ENCODE assay signal across 12 mouse cellular contexts in the genomic region with DNA sequence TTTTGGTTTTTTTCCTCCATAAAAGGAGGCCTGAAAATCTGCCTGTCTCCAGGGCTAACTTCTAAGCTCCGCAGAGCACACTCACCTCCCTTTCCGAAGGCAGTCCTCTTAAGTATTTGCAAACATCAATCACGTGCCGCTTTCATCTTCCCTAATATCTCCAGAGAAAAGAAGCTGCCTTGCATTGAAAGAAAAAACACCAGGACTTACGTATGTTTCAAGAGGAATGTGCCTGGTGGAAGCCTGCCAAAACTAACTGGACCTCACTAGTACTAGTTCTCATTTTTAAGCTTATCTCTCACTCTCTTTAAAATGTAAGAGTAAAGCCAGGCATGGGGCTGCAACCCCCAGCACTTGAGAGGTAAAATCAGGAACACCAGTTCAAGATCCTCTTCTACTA. TPM values are rescaled to one million over a fixed set of nuclear protein-coding genes. Genes with fewer than 3 reads are reported as not detected.
DNase-seq lines count a peak whose midpoint lies in the region; ATAC-seq lines count a peak whose summit lies in the region.
"Had no signal": no experiment of that assay in that cellular context is flagged by ENCODE, and none has a peak within 500 bp of the region (broad histone marks: within the 10 kb centered on the region; RNA-seq: fewer than 3 reads in every experiment).

No protein-coding gene starts in this region.

- H3K4me1 ChIP-seq in heart, embryonic 10.5 days, result peaks cover 27% of the 10 kb centered on the region
- H3K4me1 ChIP-seq: forebrain, embryonic 12.5 days had no signal

- H3K4me3 ChIP-seq in heart, embryonic 10.5 days, result no peak overlapping the region
- H3K4me3 ChIP-seq: forebrain, embryonic 12.5 days had no signal

- 34% methylated on average over 5 of the region's 5 CpGs for WGBS in heart, embryonic 10.5 days

- ATAC-seq in megakaryocyte progenitor cell, adult 5-6 weeks (replicated peaks; ENCODE audit: poor library complexity), result no peak
- ATAC-seq: CD4-positive, CD25-positive, alpha-beta regulatory T cell, adult 4 months had no signal

- no peaks in the 10 kb centered on the region for H3K9me3 ChIP-seq in heart, embryonic 10.5 days
- H3K9me3 ChIP-seq: forebrain, embryonic 12.5 days had no signal

- intact Hi-C loops in heart, postnatal 36 days (cut with DNase I), result no loop called here

- no peaks in the 10 kb centered on the region for H3K27me3 ChIP-seq in heart, embryonic 10.5 days (ENCODE audit: insufficient read depth, poor library complexity, severe bottlenecking)
- H3K27me3 ChIP-seq: forebrain, embryonic 12.5 days had no signal

- H3K27ac ChIP-seq in heart, embryonic 10.5 days, result peak overlapping the region; percentile 72
- H3K27ac ChIP-seq: forebrain, embryonic 12.5 days had no signal

- DNase-seq in heart, embryonic 10.5 days (ENCODE audit: low spot score), result no peak
- DNase-seq in heart, postnatal 36 days, result no peak
- DNase-seq in kidney, postnatal 14 days, result peak; percentile 27
- DNase-seq in kidney, adult 11 months, result no peak
- peak; percentile 15 for DNase-seq in brain, adult 2 months (ENCODE audit: low read depth, low spot score)
- DNase-seq in lung, postnatal 14 days, result peak; percentile 22
- DNase-seq in left cerebral cortex, adult 8-10 months (ENCODE audit: low spot score in 2 of 2), result no peak
- DNase-seq: gastrocnemius, postnatal 36 days; right cerebral cortex, adult 18-20 months had no signal

- peaks cover 4% of the 10 kb centered on the region; the same call in 1 of the 2 replicates for H3K36me3 ChIP-seq in heart, embryonic 10.5 days
- H3K36me3 ChIP-seq: forebrain, embryonic 12.5 days had no signal

RNA-seq across cellular contexts. Expression of a gene that starts 59.4 kb away (rescaled TPM):
- polyA plus RNA-seq in heart, embryonic 10.5 days (2016; fragmentation: Nextera tagmentation; extraction: Ambion mirVana), result 49.6 and 60.0 TPM in 2 replicates
- 10 to 100 TPM; 21.8 to 26.0 TPM for total RNA-seq in heart, postnatal 36 days (2021)
- 10 to 100 TPM; 17.3 to 20.6 (median 19.8) TPM for total RNA-seq in left cerebral cortex, adult 8-10 months (2022)
- 0.12 and 0.59 TPM in 2 replicates for total RNA-seq in megakaryocyte progenitor cell, adult 5-6 weeks (2015)
- 0.21 and 0.64 TPM in 2 replicates for total RNA-seq in megakaryocyte progenitor cell, adult 5-6 weeks (2017)

Comparison
In these comparisons a context has a peak if more than half of its experiments do, and no peak if none do; other contexts are left out.
1. DNase-seq: peak in kidney, postnatal 14 days (single experiment), brain, adult 2 months (single experiment) and lung, postnatal 14 days (single experiment); none in heart, embryonic 10.5 days (single experiment), heart, postnatal 36 days (0 of 2), kidney, adult 11 months (single experiment) and left cerebral cortex, adult 8-10 months (0 of 2).
2. RNA of a gene that starts 59.4 kb away (total RNA-seq): 21.8 to 26.0 TPM in heart, postnatal 36 days and 17.3 to 20.6 TPM in left cerebral cortex, adult 8-10 months; 0.12 to 0.64 TPM in megakaryocyte progenitor cell, adult 5-6 weeks; every median in the first group is over 10 times any median in the second.